Mouse (Mus musculus) MEL (cell line): ENCODE measurements around the gene P2rx2. TPM values are rescaled to one million over a fixed set of nuclear protein-coding genes. Genes with fewer than 3 reads are reported as not detected.
A peak's percentile ranks its signal among the peaks of the same experiment; 100 is the strongest.

Experiments used
- DNase-seq: peaks from one replicate; pipeline ENCODE4 v3.0.0; 2011; ENCODE audit warnings: low read depth, low spot score
- H3K27ac ChIP-seq: 2 replicates; pipeline ENCODE4 v1.5.1; 2012; ENCODE audit warnings: low read depth, mild to moderate bottlenecking, control low read depth, low read length, moderate library complexity; ENCODE audit not compliant: control insufficient read depth
- H3K27me3 ChIP-seq, 2 experiments: fragments of 150-350 bp in 1 of 2; sonication (generic) in 1 of 2; 2 replicates each; pipeline ENCODE4 v1.6.1; 2012; ENCODE audit warnings: low read length in 2 of 2, mild to moderate bottlenecking in 2 of 2, improper control_type of control experiment in 1 of 2, moderate library complexity in 1 of 2; ENCODE audit not compliant: insufficient read depth in 2 of 2, control insufficient read depth in 1 of 2
- H3K36me3 ChIP-seq, 2 experiments: 2 replicates each; pipeline ENCODE4 v1.6.1; 2012 to 2014; ENCODE audit warnings: low read length in 2 of 2, improper control_type of control experiment in 1 of 2, inconsistent platforms in 1 of 2, mild to moderate bottlenecking in 1 of 2; ENCODE audit not compliant: insufficient read depth in 2 of 2, control insufficient read depth in 1 of 2
- H3K4me1 ChIP-seq, 2 experiments: fragments of 150-350 bp in 1 of 2; sonication (generic) in 1 of 2; 2 replicates each; pipeline ENCODE4 v1.6.1; 2012; ENCODE audit warnings: low read length in 2 of 2, improper control_type of control experiment in 1 of 2, mild to moderate bottlenecking in 1 of 2; ENCODE audit not compliant: insufficient read depth in 2 of 2, control insufficient read depth in 1 of 2
- H3K4me3 ChIP-seq, 2 experiments: fragments of 150-350 bp in 1 of 2; sonication (generic) in 1 of 2; 2 replicates each; pipeline ENCODE4 v1.5.1; 2012; ENCODE audit warnings: low read depth in 2 of 2, low read length in 2 of 2, mild to moderate bottlenecking in 2 of 2, moderate library complexity in 2 of 2, control low read depth in 1 of 2, improper control_type of control experiment in 1 of 2; ENCODE audit not compliant: control insufficient read depth in 1 of 2, insufficient read depth in 1 of 2
- H3K79me2 ChIP-seq: 2 replicates; pipeline ENCODE4 v1.6.1; 2012; ENCODE audit warnings: mild to moderate bottlenecking, low read length, moderate library complexity; ENCODE audit not compliant: control insufficient read depth, poor library complexity, insufficient read depth
- H3K9ac ChIP-seq: 2 replicates; pipeline ENCODE4 v1.6.1; 2012; ENCODE audit warnings: low read depth, mild to moderate bottlenecking, control low read depth, low read length, moderate library complexity; ENCODE audit not compliant: control insufficient read depth, poor library complexity, severe bottlenecking
- H3K9me3 ChIP-seq: fragments of 150-350 bp; sonication (generic); replicated peaks from 2 replicates; pipeline ENCODE4 v1.6.1; 2012; ENCODE audit warnings: mild to moderate bottlenecking, low read length, improper control_type of control experiment, moderate library complexity; ENCODE audit not compliant: insufficient read depth
- BHLHE40 ChIP-seq: IDR thresholded peaks from 2 replicates; pipeline ENCODE4 v1.6.1; 2012; ENCODE audit warnings: low read depth, mild to moderate bottlenecking, inconsistent platforms, low read length, improper control_type of control experiment, borderline replicate concordance
- CHD2 ChIP-seq: IDR thresholded peaks from 2 replicates; pipeline ENCODE4 v1.6.1; 2011; ENCODE audit warnings: low read length, improper control_type of control experiment
- E2F4 ChIP-seq: IDR thresholded peaks from 2 replicates; pipeline ENCODE4 v1.6.1; 2011; ENCODE audit warnings: low read depth, low read length, improper control_type of control experiment, borderline replicate concordance
- ELF1 ChIP-seq: IDR thresholded peaks from 2 replicates; pipeline ENCODE4 v1.6.1; 2014; ENCODE audit warnings: low read depth, mild to moderate bottlenecking, inconsistent platforms, low read length, improper control_type of control experiment, moderate library complexity
- ETS1 ChIP-seq: IDR thresholded peaks from 2 replicates; pipeline ENCODE4 v1.6.1; 2012; ENCODE audit warnings: low read depth, mild to moderate bottlenecking, inconsistent platforms, low read length, improper control_type of control experiment, moderate library complexity
- GATA1 ChIP-seq: IDR thresholded peaks from 2 replicates; pipeline ENCODE4 v1.6.1; 2011; ENCODE audit warnings: low read depth, low read length, improper control_type of control experiment
- MAFK ChIP-seq: IDR thresholded peaks from 2 replicates; pipeline ENCODE4 v1.6.1; 2011; ENCODE audit warnings: low read depth, mild to moderate bottlenecking, low read length, improper control_type of control experiment, borderline replicate concordance
- MAX ChIP-seq: IDR thresholded peaks from 2 replicates; pipeline ENCODE4 v1.6.1; 2011; ENCODE audit warnings: low read length, improper control_type of control experiment
- MAZ ChIP-seq: IDR thresholded peaks from 2 replicates; pipeline ENCODE4 v1.6.1; 2012; ENCODE audit warnings: low read depth, mild to moderate bottlenecking, inconsistent platforms, low read length, improper control_type of control experiment
- MEF2A ChIP-seq: IDR thresholded peaks from 2 replicates; pipeline ENCODE4 v1.6.1; 2014; ENCODE audit warnings: low read depth, mild to moderate bottlenecking, inconsistent platforms, low read length, improper control_type of control experiment; ENCODE audit not compliant: poor library complexity, insufficient replicate concordance, severe bottlenecking; ENCODE audit errors: extremely low read depth
- MYC ChIP-seq: IDR thresholded peaks from 2 replicates; pipeline ENCODE4 v1.6.1; 2011; ENCODE audit warnings: low read depth, mild to moderate bottlenecking, low read length, improper control_type of control experiment, moderate library complexity
- NRF1 ChIP-seq: IDR thresholded peaks from 2 replicates; pipeline ENCODE4 v1.6.1; 2014; ENCODE audit warnings: low read depth, mild to moderate bottlenecking, inconsistent platforms, low read length, improper control_type of control experiment, moderate library complexity; ENCODE audit not compliant: poor library complexity, insufficient read depth, severe bottlenecking
- POLR2AphosphoS2 ChIP-seq: IDR thresholded peaks from 2 replicates; pipeline ENCODE4 v1.6.1; 2011; ENCODE audit warnings: low read length, improper control_type of control experiment
- POLR2AphosphoS5 ChIP-seq: IDR thresholded peaks from 2 replicates; pipeline ENCODE4 v1.6.1; 2012; ENCODE audit warnings: low read depth, borderline replicate concordance, mild to moderate bottlenecking, inconsistent platforms, low read length, moderate library complexity, mixed read lengths
- SIN3A ChIP-seq: IDR thresholded peaks from 2 replicates; pipeline ENCODE4 v1.6.1; 2012; ENCODE audit warnings: low read length, improper control_type of control experiment, inconsistent platforms
- TAL1 ChIP-seq: IDR thresholded peaks from 2 replicates; pipeline ENCODE4 v1.6.1; 2012; ENCODE audit warnings: mild to moderate bottlenecking, inconsistent platforms, low read length, moderate library complexity, mixed read lengths
- TBP ChIP-seq: IDR thresholded peaks from 2 replicates; pipeline ENCODE4 v1.8.0; 2011; ENCODE audit warnings: low read depth, low read length, improper control_type of control experiment
- TCF12 ChIP-seq: IDR thresholded peaks from 2 replicates; pipeline ENCODE4 v1.6.1; 2014; ENCODE audit warnings: low read depth, mild to moderate bottlenecking, inconsistent platforms, low read length, improper control_type of control experiment, moderate library complexity
- UBTF ChIP-seq: IDR thresholded peaks from 2 replicates; pipeline ENCODE4 v1.6.1; 2012; ENCODE audit warnings: low read depth, mild to moderate bottlenecking, inconsistent platforms, low read length, improper control_type of control experiment, moderate library complexity, borderline replicate concordance; ENCODE audit not compliant: insufficient read depth
- USF1 ChIP-seq: IDR thresholded peaks from 2 replicates; pipeline ENCODE4 v1.6.1; 2014; ENCODE audit warnings: low read depth, mild to moderate bottlenecking, inconsistent platforms, low read length, improper control_type of control experiment, moderate library complexity
- USF2 ChIP-seq, 2 experiments: IDR thresholded peaks; 2 replicates each; pipeline ENCODE4 v1.6.1; 2011 to 2012; ENCODE audit warnings: improper control_type of control experiment in 2 of 2, low read length in 2 of 2, borderline replicate concordance in 1 of 2, inconsistent platforms in 1 of 2, low read depth in 1 of 2, mild to moderate bottlenecking in 1 of 2; ENCODE audit not compliant: insufficient read depth in 1 of 2
- ZC3H11A ChIP-seq: IDR thresholded peaks from 2 replicates; pipeline ENCODE4 v1.6.1; 2012; ENCODE audit warnings: low read depth, mild to moderate bottlenecking, inconsistent platforms, low read length, improper control_type of control experiment
- ZKSCAN1 ChIP-seq: IDR thresholded peaks from 2 replicates; pipeline ENCODE4 v1.6.1; 2012; ENCODE audit warnings: low read depth, mild to moderate bottlenecking, inconsistent platforms, low read length, improper control_type of control experiment, moderate library complexity
- ZMIZ1 ChIP-seq: IDR thresholded peaks from 2 replicates; pipeline ENCODE4 v1.6.1; 2012; ENCODE audit warnings: low read depth, mild to moderate bottlenecking, inconsistent platforms, low read length, improper control_type of control experiment, moderate library complexity
- ZNF384 ChIP-seq: IDR thresholded peaks from 2 replicates; pipeline ENCODE4 v1.6.1; 2012; ENCODE audit warnings: low read depth, mild to moderate bottlenecking, inconsistent platforms, low read length, improper control_type of control experiment
- polyA plus RNA-seq, 2 experiments: library from polyadenylated mRNA; stranded (reverse) in 1 of 2; unstranded in 1 of 2; fragments of >175 nt in 1 of 2; fragments of >200 nt in 1 of 2; gene quantifications; 2 replicates each; pipeline versions ENCODE4 v1.2.1 to v1.2.4; 2012; ENCODE audit warnings: low replicate concordance in 2 of 2, low read depth in 1 of 2; ENCODE audit not compliant: insufficient read length in 2 of 2, insufficient read depth in 1 of 2, missing spikeins in 1 of 2
- total RNA-seq: library from RNA; depleted of rRNA; stranded (reverse); fragments of 300-350 nt; gene quantifications from 2 replicates; pipeline ENCODE4 v1.2.3, GENCODE M21; 2012

P2rx2 gene
- total and polyA plus RNA-seq, 3 experiments, result 0.08 to 0.57 TPM; not detected in 1

- Histone ChIP-seq H3K36me3 (peaks cover 0 to 23% of the 10 kb centered on the region in 2 experiments; a peak in 2 of 4 replicates), H3K9me3 (no peaks in the 10 kb centered on the region)
Observed at GRCm38 (mm10) chr5:110330508-110330907, 12.5 kb downstream of the P2rx2 start.

DNA sequence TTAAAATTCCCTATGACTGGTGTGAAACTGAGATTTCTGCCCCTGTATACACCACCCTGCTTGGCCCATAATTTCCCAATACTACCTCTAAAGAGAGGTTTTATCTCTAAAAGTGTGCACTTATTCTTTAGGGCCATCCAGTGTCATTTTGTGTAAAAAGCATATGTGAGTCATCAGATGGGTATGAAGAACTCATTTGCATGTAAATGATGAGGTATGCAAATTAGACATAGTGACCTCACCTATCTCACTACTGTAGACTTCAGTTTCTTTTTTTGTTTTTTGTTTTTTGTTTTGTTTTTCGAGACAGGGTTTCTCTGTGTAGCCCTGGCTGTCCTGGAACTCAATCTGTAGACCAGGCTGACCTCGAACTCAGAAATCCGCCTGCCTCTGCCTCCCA is 29.9 kb downstream of the P2rx2 start:
- no peaks in the 10 kb centered on the region for H3K27me3 ChIP-seq
- H3K9ac ChIP-seq, result no peak overlapping the region
- H3K4me1 ChIP-seq, result no peaks in the 10 kb centered on the region
- H3K27ac ChIP-seq, result no peak overlapping the region
- H3K36me3 ChIP-seq, result peaks cover 0 to 18% of the 10 kb centered on the region in 2 experiments; a peak in 2 of 4 replicates
- H3K9me3 ChIP-seq, result no peaks in the 10 kb centered on the region
- H3K79me2 ChIP-seq, result no peaks in the 10 kb centered on the region
- no peak overlapping the region for H3K4me3 ChIP-seq
- TF ChIP-seq BHLHE40, result no peak
- no peak for TF ChIP-seq SIN3A
- TF ChIP-seq ZMIZ1, result no peak
- no peak for TF ChIP-seq MAZ
- TF ChIP-seq MYC, result no peak
- no peak for TF ChIP-seq TBP
- TF ChIP-seq NRF1, result no peak
- TF ChIP-seq GATA1, result no peak
- no peak for TF ChIP-seq MAFK
- DNase-seq, result no peak

More at GRCm38 (mm10) chr5:110330508-110330907, 12.5 kb downstream of the P2rx2 start:
- Histone ChIP-seq H3K4me3 (no peak overlapping the region), H3K27ac (no peak overlapping the region), H3K4me1 (no peaks in the 10 kb centered on the region), H3K9ac (no peak overlapping the region), H3K79me2 (no peaks in the 10 kb centered on the region), H3K27me3 (no peaks in the 10 kb centered on the region)
- TF ChIP-seq ZNF384 (peak; percentile 81), MAX (no peak), USF2 (IDR thresholded peaks at IDR 0.05; ENCODE audit: borderline replicate concordance in 1 of 2, insufficient read depth in 1 of 2, low read depth in 1 of 2, low read length in 2 of 2) (no peak), MEF2A (no peak)
- DNase-seq, result no peak

DNA sequence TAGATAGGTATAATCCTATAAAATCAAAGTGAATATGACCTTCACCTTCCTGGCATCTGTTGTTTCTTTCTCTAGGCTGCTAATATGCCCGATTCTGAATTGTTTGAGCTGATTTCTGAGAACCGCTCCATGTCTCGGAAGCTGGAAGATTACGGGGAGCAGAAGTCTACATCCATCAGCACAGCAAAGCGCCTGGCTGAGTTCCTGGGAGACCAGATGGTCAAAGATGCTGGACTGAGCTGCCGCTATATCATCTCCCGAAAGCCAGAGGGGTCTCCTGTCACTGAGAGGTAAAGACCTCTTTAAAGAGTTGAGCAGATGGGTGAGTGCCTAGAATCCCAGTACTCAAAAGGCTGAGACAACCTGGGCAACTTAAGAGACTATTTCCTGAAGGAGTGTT is 34.2 kb downstream of the P2rx2 start:
- Histone ChIP-seq H3K4me1 (no peaks in the 10 kb centered on the region), H3K4me3 (no peak overlapping the region)
- TF ChIP-seq TCF12, result no peak
- no peak for TF ChIP-seq MYC
- TF ChIP-seq POLR2AphosphoS2, result no peak
- TF ChIP-seq ETS1, result no peak
- TF ChIP-seq CHD2, result no peak
- TF ChIP-seq TAL1, result no peak
- TF ChIP-seq POLR2AphosphoS5, result no peak
- TF ChIP-seq UBTF, result no peak
- no peak for TF ChIP-seq E2F4
- TF ChIP-seq SIN3A, result no peak
- TF ChIP-seq ELF1, result no peak
- TF ChIP-seq MEF2A, result no peak
- TF ChIP-seq ZKSCAN1, result no peak
- no peak for TF ChIP-seq MAZ
- TF ChIP-seq ZC3H11A, result no peak
- no peak for TF ChIP-seq USF1
- TF ChIP-seq MAX, result no peak

More for the DNA sequence above, 34.2 kb downstream of the P2rx2 start:
- H3K36me3 ChIP-seq, result peaks cover 0 to 14% of the 10 kb centered on the region in 2 experiments; a peak in 2 of 4 replicates
- H3K79me2 ChIP-seq, result no peaks in the 10 kb centered on the region
- H3K27ac ChIP-seq, result no peak overlapping the region
- no peak for DNase-seq
- no peaks in the 10 kb centered on the region for H3K9me3 ChIP-seq
- H3K9ac ChIP-seq, result no peak overlapping the region
- no peaks in the 10 kb centered on the region for H3K27me3 ChIP-seq
